Mouse (Mus musculus): ENCODE results near the gene Rasgrf1.

- TF ChIP-seq CTCF (IDR thresholded peaks at IDR 0.05; ENCODE audit: borderline replicate concordance, insufficient read depth, low read depth, low read length) (no peak), POLR2A (IDR thresholded peaks at IDR 0.05; ENCODE audit: borderline replicate concordance, insufficient read depth, low read length) (no peak)
These were observed 157.6 kb downstream of the Rasgrf1 start for GRCm38 (mm10) chr9:90067341-90067740.

Measured in cerebellum, adult 2 months (tissue).